Mouse (Mus musculus) kidney, postnatal 10 days (tissue): ENCODE results near the gene Psg25.
"Not testable (repeated sequence)": the region's sequence is repeated elsewhere in the genome, so short reads cannot be mapped to it uniquely, and the experiment has no call there.

Experiments used
- DNase-seq: peaks from one replicate; pipeline ENCODE4 v3.0.0; 2021; ENCODE audit warnings: mixed read lengths

Gene Psg25

GRCm38 (mm10) chr7:18532169-18532568, at the start of gene Psg25:
Psg25 (minus strand) TSS chr7:18532269.
- DNase-seq, result no peak

- DNase-seq, result no peak
Measured at GRCm38 (mm10) chr7:18567205-18567604, 35.1 kb upstream of the Psg25 start, which contains the start of gene Psg27. Psg27 (minus strand) TSS chr7:18567305.

- DNase-seq, result no peak
Measured at GRCm38 (mm10) chr7:18559850-18560249, 27.8 kb upstream of the Psg25 start.

GRCm38 (mm10) chr7:18555751-18556150, 23.7 kb upstream of the Psg25 start:
- DNase-seq, result not testable (repeated sequence)

- DNase-seq, result no peak
Measured at GRCm38 (mm10) chr7:18533420-18533819, 1.4 kb upstream of the Psg25 start.

GRCm38 (mm10) chr7:18524668-18525067, 7.4 kb downstream of the Psg25 start:
- no peak for DNase-seq

GRCm38 (mm10) chr7:18512848-18513247, 19.2 kb downstream of the Psg25 start:
- not testable (repeated sequence) for DNase-seq

GRCm38 (mm10) chr7:18512417-18512816, 19.7 kb downstream of the Psg25 start:
- not testable (repeated sequence) for DNase-seq

GRCm38 (mm10) chr7:18511479-18511878, 20.6 kb downstream of the Psg25 start:
- peak; percentile 8 for DNase-seq

- no peak for DNase-seq
Measured at GRCm38 (mm10) chr7:18484077-18484476, 48.0 kb downstream of the Psg25 start, which contains the start of gene Psg26. Psg26 (minus strand) TSS chr7:18484177.
